Mouse (Mus musculus) heart, postnatal 10 days (tissue): Measurements from ENCODE around the gene Ccnb3. TPM values are rescaled to one million over a fixed set of nuclear protein-coding genes. Genes with fewer than 3 reads are reported as not detected.
"Not testable (repeated sequence)": the region's sequence is repeated elsewhere in the genome, so short reads cannot be mapped to it uniquely, and the experiment has no call there.

ENCODE experiments used
- DNase-seq, 2 experiments: peaks; one replicate each; pipeline ENCODE4 v3.0.0; 2021
- intact Hi-C: fragments of 180-260 bp; cut with DNase I; formaldehyde crosslinking; loops from one replicate; pipeline ENCODE4 v1.15.1; 2025
- total RNA-seq, 2 experiments: library from RNA; stranded (reverse); gene quantifications; 2 replicates each; pipeline ENCODE4 v1.2.3; 2021

The Ccnb3 gene
- under 1 TPM in 1 of 2 experiments, not detected in 1; 0.32 TPM for total RNA-seq

- no peak for DNase-seq
- intact Hi-C loops = no loop called here
Measured at GRCm38 (mm10) chrX:7041519-7041918, at the start of gene Ccnb3. Gene Ccnb3, minus strand, starts transcription at chrX:7041619.

GRCm38 (mm10) chrX:7090323-7090722 lies 48.9 kb upstream of the Ccnb3 start:
- intact Hi-C loops = no loop called here

GRCm38 (mm10) chrX:7085878-7086277 lies 44.5 kb upstream of the Ccnb3 start:
- DNase-seq = no peak
- intact Hi-C loops = no loop called here

More at GRCm38 (mm10) chrX:7090323-7090722, 48.9 kb upstream of the Ccnb3 start:
- peak in 1 of 2 experiments; percentile 6 for DNase-seq

GRCm38 (mm10) chrX:7079820-7080429 lies 38.5 kb upstream of the Ccnb3 start:
- DNase-seq = peak in 1 of 2 experiments; percentile 10
- intact Hi-C loops = no loop called here

GRCm38 (mm10) chrX:7068002-7068401 lies 26.6 kb upstream of the Ccnb3 start:
- intact Hi-C loops = no loop called here
- peak; percentile 1 to 23 for DNase-seq

- intact Hi-C loops = no loop called here
- DNase-seq = no peak
Measured at GRCm38 (mm10) chrX:7067219-7067618, 25.8 kb upstream of the Ccnb3 start, which contains the start of gene Akap4. Gene Akap4, plus strand, starts transcription at chrX:7067519.

GRCm38 (mm10) chrX:7064109-7064508 lies 22.7 kb upstream of the Ccnb3 start:
- intact Hi-C loops = no loop called here
- DNase-seq = no peak

- intact Hi-C loops = no loop called here
- no peak for DNase-seq
Measured at GRCm38 (mm10) chrX:7057634-7058033, 16.2 kb upstream of the Ccnb3 start.

GRCm38 (mm10) chrX:7057056-7057455 lies 15.6 kb upstream of the Ccnb3 start:
- intact Hi-C loops = no loop called here
- DNase-seq = no peak

- DNase-seq, intact Hi-C loops: not testable (repeated sequence)
Measured at GRCm38 (mm10) chrX:6983916-6984315, 57.5 kb downstream of the Ccnb3 start.

GRCm38 (mm10) chrX:6971956-6972355 lies 69.5 kb downstream of the Ccnb3 start:
- intact Hi-C loops = no loop called here
- no peak for DNase-seq

- intact Hi-C loops = no loop called here
- DNase-seq = no peak
Measured at GRCm38 (mm10) chrX:6968598-6968997, 72.8 kb downstream of the Ccnb3 start.

Other genes starting within 250 kb of the Ccnb3 start
- not detected for gene Akap4, start 25.9 kb upstream of the Ccnb3 start, total RNA-seq